Mouse (Mus musculus) thymus, adult 18-20 months (tissue): Measurements from ENCODE around the gene Cnksr3.

Experiments used
- DNase-seq, 2 experiments: peaks; one replicate each; pipeline ENCODE4 v3.0.0; 2022; ENCODE audit warnings: mixed read lengths in 2 of 2

The Cnksr3 gene

GRCm38 (mm10) chr10:7195927-7196326 is 16.1 kb downstream of the Cnksr3 start:
- DNase-seq, result no peak

- no peak for DNase-seq
These were observed 20.2 kb downstream of the Cnksr3 start for GRCm38 (mm10) chr10:7191721-7192413.

- DNase-seq, result no peak
These were observed 22.8 kb downstream of the Cnksr3 start for GRCm38 (mm10) chr10:7189194-7189593.

GRCm38 (mm10) chr10:7187881-7188280 is 24.2 kb downstream of the Cnksr3 start:
- DNase-seq, result no peak

- no peak for DNase-seq
These were observed 25.0 kb downstream of the Cnksr3 start for GRCm38 (mm10) chr10:7186992-7187391.

- no peak for DNase-seq
These were observed 26.0 kb downstream of the Cnksr3 start for GRCm38 (mm10) chr10:7186018-7186417.

- DNase-seq, result no peak
These were observed 28.8 kb downstream of the Cnksr3 start for GRCm38 (mm10) chr10:7183171-7183631.

GRCm38 (mm10) chr10:7182555-7183170 is 29.4 kb downstream of the Cnksr3 start:
- no peak for DNase-seq

GRCm38 (mm10) chr10:7180296-7180695 is 31.7 kb downstream of the Cnksr3 start:
- no peak for DNase-seq

GRCm38 (mm10) chr10:7178571-7178970 is 33.5 kb downstream of the Cnksr3 start:
- DNase-seq, result no peak

GRCm38 (mm10) chr10:7176205-7176910 is 35.7 kb downstream of the Cnksr3 start:
- no peak for DNase-seq

- no peak for DNase-seq
These were observed 37.6 kb downstream of the Cnksr3 start for GRCm38 (mm10) chr10:7174480-7174879.

- DNase-seq, result no peak
These were observed 38.9 kb downstream of the Cnksr3 start for GRCm38 (mm10) chr10:7173098-7173497.

GRCm38 (mm10) chr10:7170434-7170833 is 41.6 kb downstream of the Cnksr3 start:
- DNase-seq, result no peak

GRCm38 (mm10) chr10:7163031-7163430 is 49.0 kb downstream of the Cnksr3 start:
- DNase-seq, result no peak

GRCm38 (mm10) chr10:7159061-7159511 is 53.0 kb downstream of the Cnksr3 start:
- DNase-seq, result no peak

GRCm38 (mm10) chr10:7158285-7159060 is 53.6 kb downstream of the Cnksr3 start:
- DNase-seq, result no peak

GRCm38 (mm10) chr10:7154877-7155276 is 57.2 kb downstream of the Cnksr3 start:
- no peak for DNase-seq

- DNase-seq, result no peak
These were observed 59.1 kb downstream of the Cnksr3 start for GRCm38 (mm10) chr10:7152926-7153325.

- DNase-seq, result no peak
These were observed 62.1 kb downstream of the Cnksr3 start for GRCm38 (mm10) chr10:7149671-7150595.

- no peak for DNase-seq
These were observed 66.4 kb downstream of the Cnksr3 start for GRCm38 (mm10) chr10:7145614-7146013.
